Comparison of ENCODE assay signal across 19 mouse cellular contexts in genomic region chr19:37925323-37925722, GRCm38 (mm10).
"Had no signal": no experiment of that assay in that cellular context is flagged by ENCODE, and none has a peak within 500 bp of the region (broad histone marks: within the 10 kb centered on the region; RNA-seq: fewer than 3 reads in every experiment).

No protein-coding gene starts in this region.

- H3K9ac ChIP-seq: lung, embryonic 14.5 days; midbrain, embryonic 12.5 days; neural tube, embryonic 13.5 days; neural tube, embryonic 15.5 days had no signal

- H3K36me3 ChIP-seq: midbrain, embryonic 10.5 days; midbrain, embryonic 12.5 days; neural tube, embryonic 13.5 days; neural tube, embryonic 15.5 days had no signal

- ATAC-seq: midbrain, embryonic 16.5 days had no signal

- H3K27ac ChIP-seq: midbrain, embryonic 10.5 days; midbrain, embryonic 12.5 days; neural tube, embryonic 13.5 days; neural tube, embryonic 15.5 days had no signal

- H3K27me3 ChIP-seq: neural tube, embryonic 13.5 days; neural tube, embryonic 15.5 days had no signal

- H3K4me3 ChIP-seq: midbrain, embryonic 10.5 days; midbrain, embryonic 12.5 days; myocyte; neural tube, embryonic 13.5 days; neural tube, embryonic 15.5 days had no signal

- DNase-seq: lung, adult 18-20 months; lung, embryonic 14.5 days; lung, postnatal 10 days; lung, postnatal 4 days; midbrain, embryonic 14.5 days; retina, postnatal 1 day; right cerebral cortex, adult 18-20 months; right cerebral cortex, postnatal 25 days; right cerebral cortex, postnatal 4 days; spleen, adult 18-20 months; thymus, adult 18-20 months; thymus, postnatal 14 days; thymus, postnatal 36 days had no signal

- H3K9me3 ChIP-seq: midbrain, embryonic 10.5 days; midbrain, embryonic 12.5 days; neural tube, embryonic 13.5 days; neural tube, embryonic 15.5 days had no signal

- H3K4me2 ChIP-seq: lung, embryonic 14.5 days; midbrain, embryonic 12.5 days; neural tube, embryonic 13.5 days; neural tube, embryonic 15.5 days had no signal

- H3K4me1 ChIP-seq: midbrain, embryonic 12.5 days; neural tube, embryonic 13.5 days; neural tube, embryonic 15.5 days had no signal
